Mouse (Mus musculus): ENCODE data around the gene Litaf. TPM values are rescaled to one million over a fixed set of nuclear protein-coding genes. Genes with fewer than 3 reads are reported as not detected.

The Litaf gene
- total and polyA plus RNA-seq, 2 experiments from 2014 or later, result 28.2 to 31.6 TPM

- ATAC-seq, result no peak
- no peaks in the 10 kb centered on the region for H3K27me3 ChIP-seq (ENCODE audit: insufficient read depth, low read length)
- H3K9me3 ChIP-seq (ENCODE audit: low read length), result no peaks in the 10 kb centered on the region
- TF ChIP-seq CTCF (IDR thresholded peaks at IDR 0.05; ENCODE audit: low read depth), result no peak
- H3K36me3 ChIP-seq (ENCODE audit: insufficient read depth, low read length), result peaks cover 41% of the 10 kb centered on the region
- no peak overlapping the region for H3K9ac ChIP-seq (replicated peaks; ENCODE audit: low read length)
- no peaks in the 10 kb centered on the region for H3K4me1 ChIP-seq (ENCODE audit: insufficient read depth, low read length)
- H3K4me3 ChIP-seq (ENCODE audit: low read length), result no peak overlapping the region
- WGBS, result 78% methylated on average over 9 of the region's 9 CpGs
- no peak for DNase-seq (ENCODE audit: low spot score)
- no peak overlapping the region for H3K27ac ChIP-seq
- H3K4me2 ChIP-seq (ENCODE audit: low read depth, low read length), result no peak overlapping the region
These were observed 11.7 kb upstream of the Litaf start for GRCm38 (mm10) chr16:11077601-11078201.

- WGBS, result 60% methylated on average over 6 of the region's 6 CpGs
- TF ChIP-seq CTCF (IDR thresholded peaks at IDR 0.05; ENCODE audit: low read depth), result no peak
- Histone ChIP-seq H3K27me3 (ENCODE audit: insufficient read depth, low read length) (no peaks in the 10 kb centered on the region), H3K9me3 (ENCODE audit: low read length) (no peaks in the 10 kb centered on the region), H3K27ac (peak overlapping the region; percentile 65; the same call in 1 of the 2 replicates), H3K4me1 (ENCODE audit: insufficient read depth, low read length) (peaks cover 36% of the 10 kb centered on the region), H3K4me2 (ENCODE audit: low read depth, low read length) (no peak overlapping the region), H3K4me3 (ENCODE audit: low read length) (no peak overlapping the region), H3K9ac (replicated peaks; ENCODE audit: low read length) (no peak overlapping the region), H3K36me3 (ENCODE audit: insufficient read depth, low read length) (peaks cover 27% of the 10 kb centered on the region; the same call in 1 of the 2 replicates)
- ATAC-seq, result 0 out of 2 replicates have a peak, but pooled peaks have one; percentile 14
- DNase-seq (ENCODE audit: low spot score), result peak; percentile 64
These were observed 7.1 kb upstream of the Litaf start for GRCm38 (mm10) chr16:11073060-11073459.

- Histone ChIP-seq H3K9me3 (ENCODE audit: low read length) (no peaks in the 10 kb centered on the region), H3K27me3 (ENCODE audit: insufficient read depth, low read length) (no peaks in the 10 kb centered on the region), H3K9ac (replicated peaks; ENCODE audit: low read length) (no peak overlapping the region), H3K4me3 (ENCODE audit: low read length) (no peak overlapping the region), H3K4me1 (ENCODE audit: insufficient read depth, low read length) (peaks cover 42% of the 10 kb centered on the region), H3K36me3 (ENCODE audit: insufficient read depth, low read length) (peaks cover 27% of the 10 kb centered on the region; the same call in 1 of the 2 replicates), H3K4me2 (ENCODE audit: low read depth, low read length) (no peak overlapping the region), H3K27ac (peak overlapping the region; percentile 65; the same call in 1 of the 2 replicates)
- TF ChIP-seq CTCF (IDR thresholded peaks at IDR 0.05; ENCODE audit: low read depth), result peak; percentile 13; the same call in 1 of the 2 replicates
- ATAC-seq (no peak; the same call in 1 of the 2 replicates), DNase-seq (ENCODE audit: low spot score) (no peak)
- WGBS, result 61% methylated on average over 8 of the region's 8 CpGs
These were observed 6.5 kb upstream of the Litaf start for GRCm38 (mm10) chr16:11072454-11072853.

GRCm38 (mm10) chr16:11071887-11072286, 5.9 kb upstream of the Litaf start:
- Histone ChIP-seq H3K9ac (replicated peaks; ENCODE audit: low read length) (no peak overlapping the region), H3K4me3 (ENCODE audit: low read length) (no peak overlapping the region), H3K9me3 (ENCODE audit: low read length) (no peaks in the 10 kb centered on the region), H3K4me1 (ENCODE audit: insufficient read depth, low read length) (peaks cover 44% of the 10 kb centered on the region), H3K27ac (peak overlapping the region; percentile 65; the same call in 1 of the 2 replicates), H3K27me3 (ENCODE audit: insufficient read depth, low read length) (no peaks in the 10 kb centered on the region), H3K4me2 (ENCODE audit: low read depth, low read length) (no peak overlapping the region), H3K36me3 (ENCODE audit: insufficient read depth, low read length) (peaks cover 27% of the 10 kb centered on the region; the same call in 1 of the 2 replicates)
- no peak for ATAC-seq
- no peak for TF ChIP-seq CTCF (IDR thresholded peaks at IDR 0.05; ENCODE audit: low read depth)
- DNase-seq (ENCODE audit: low spot score), result no peak
- WGBS, result 80% methylated on average over 4 of the region's 4 CpGs

- WGBS, result 50% methylated on average over 5 of the region's 5 CpGs
- no peak for ATAC-seq
- 0 out of 2 replicates have a peak, but pooled peaks have one; percentile 12 for TF ChIP-seq CTCF (IDR thresholded peaks at IDR 0.05; ENCODE audit: low read depth)
- H3K27me3 ChIP-seq (ENCODE audit: insufficient read depth, low read length), result no peaks in the 10 kb centered on the region
- no peak overlapping the region for H3K4me3 ChIP-seq (ENCODE audit: low read length)
- peak overlapping the region; percentile 65; the same call in 1 of the 2 replicates for H3K27ac ChIP-seq
- H3K9me3 ChIP-seq (ENCODE audit: low read length), result no peaks in the 10 kb centered on the region
- peak; percentile 65 for DNase-seq (ENCODE audit: low spot score)
- no peak overlapping the region for H3K4me2 ChIP-seq (ENCODE audit: low read depth, low read length)
- peaks cover 44% of the 10 kb centered on the region for H3K4me1 ChIP-seq (ENCODE audit: insufficient read depth, low read length)
- peaks cover 27% of the 10 kb centered on the region; the same call in 1 of the 2 replicates for H3K36me3 ChIP-seq (ENCODE audit: insufficient read depth, low read length)
- H3K9ac ChIP-seq (replicated peaks; ENCODE audit: low read length), result no peak overlapping the region
These were observed 5.2 kb upstream of the Litaf start for GRCm38 (mm10) chr16:11071176-11071575.

- no peak overlapping the region for H3K4me3 ChIP-seq (ENCODE audit: low read length)
- H3K9me3 ChIP-seq (ENCODE audit: low read length), result no peaks in the 10 kb centered on the region
- DNase-seq (ENCODE audit: low spot score) (no peak), ATAC-seq (no peak)
- H3K4me2 ChIP-seq (ENCODE audit: low read depth, low read length), result peak overlapping the region; percentile 23; the same call in 1 of the 2 replicates
- H3K27me3 ChIP-seq (ENCODE audit: insufficient read depth, low read length), result no peaks in the 10 kb centered on the region
- H3K9ac ChIP-seq (replicated peaks; ENCODE audit: low read length), result no peak overlapping the region
- H3K36me3 ChIP-seq (ENCODE audit: insufficient read depth, low read length), result peaks cover 21% of the 10 kb centered on the region; the same call in 1 of the 2 replicates
- 73% methylated on average over 7 of the region's 7 CpGs for WGBS
- H3K27ac ChIP-seq, result peak overlapping the region; percentile 4; the same call in 1 of the 2 replicates
- H3K4me1 ChIP-seq (ENCODE audit: insufficient read depth, low read length), result peaks cover 49% of the 10 kb centered on the region
- TF ChIP-seq CTCF (IDR thresholded peaks at IDR 0.05; ENCODE audit: low read depth), result no peak
These were observed 3.9 kb upstream of the Litaf start for GRCm38 (mm10) chr16:11069710-11070420.

Measured in hindbrain, postnatal 0 days (tissue).